ENCODE assay signal across 34 mouse cellular contexts in the genomic region with DNA sequence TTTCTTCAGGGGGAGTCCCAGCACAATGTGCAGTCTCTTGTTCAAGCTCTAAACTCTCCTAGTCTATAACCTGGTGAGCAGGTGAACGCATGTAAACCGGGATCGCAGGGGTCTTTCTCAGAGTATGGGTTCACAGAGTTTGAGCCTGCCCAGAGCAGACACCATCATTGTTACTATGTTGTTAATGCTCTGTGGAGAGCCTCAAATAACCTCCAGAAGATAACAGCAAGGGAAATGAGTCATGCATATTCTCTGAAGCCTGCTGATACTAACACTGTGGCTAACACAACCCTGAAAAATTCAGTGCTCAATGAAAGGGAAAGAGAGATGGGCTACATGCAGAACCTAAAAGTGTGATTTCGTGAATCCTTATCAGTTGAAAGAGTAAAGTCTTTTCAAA. TPM values are rescaled to one million over a fixed set of nuclear protein-coding genes. Genes with fewer than 3 reads are reported as not detected.
A peak's percentile ranks its signal among the peaks of the same experiment; 100 is the strongest.
DNase-seq lines count a peak whose midpoint lies in the region; ATAC-seq and TF ChIP-seq lines count a peak whose summit lies in the region.
"Had no signal": no experiment of that assay in that cellular context is flagged by ENCODE, and none has a peak within 500 bp of the region (broad histone marks: within the 10 kb centered on the region; RNA-seq: fewer than 3 reads in every experiment).

No protein-coding gene starts in this region.

- DNase-seq in heart, adult 2 months: no peak
- DNase-seq in liver (no peak), MEL-GATA-1-ER (ENCODE audit: extremely low read depth, low read depth) (peak; percentile 59)
- DNase-seq in lung, postnatal 10 days: no peak
- DNase-seq: adrenal gland, postnatal 14 days; cerebellum, adult 11-12 months; cerebellum, adult 9-11 months; gastrocnemius, postnatal 10 days; kidney, adult 11 months; kidney, postnatal 14 days; liver, postnatal 0 days; lung, postnatal 4 days; retina, postnatal 1 day; right cerebral cortex, postnatal 14 days; thymus, postnatal 4 days had no signal

- no peak overlapping the region for H3K27ac ChIP-seq in heart, embryonic 12.5 days (ENCODE audit: poor library complexity, severe bottlenecking)
- no peak overlapping the region for H3K27ac ChIP-seq in heart, adult 2 months
- H3K27ac ChIP-seq in liver, embryonic 12.5 days: no peak overlapping the region
- H3K27ac ChIP-seq: hindbrain, embryonic 10.5 days; hindbrain, embryonic 15.5 days; limb, embryonic 12.5 days; midbrain, embryonic 10.5 days; midbrain, embryonic 15.5 days; neural tube, embryonic 13.5 days had no signal

- ATAC-seq in heart, embryonic 12.5 days (ENCODE audit: insufficient number of reproducible peaks, low FRiP score): peak; percentile 74
- peak; percentile 44; the same call in 1 of the 2 replicates for ATAC-seq in liver, embryonic 12.5 days
- ATAC-seq in monocyte, adult 5-6 weeks (replicated peaks; ENCODE audit: insufficient number of reproducible peaks, low FRiP score, low TSS enrichment, poor library complexity, severe bottlenecking): no peak
- ATAC-seq: forebrain, embryonic 16.5 days; inflammation-experienced regulatory T-cells, adult 6 months; liver, postnatal 0 days; midbrain, embryonic 15.5 days had no signal

- TF ChIP-seq EP300 in heart, adult 2 months (IDR thresholded peaks at IDR 0.05; ENCODE audit: insufficient read depth, low read depth, low read length): no peak

- no peak overlapping the region for H3K4me2 ChIP-seq in heart, embryonic 12.5 days
- H3K4me2 ChIP-seq in liver, embryonic 12.5 days: no peak overlapping the region
- peak overlapping the region; percentile 12 for H3K4me2 ChIP-seq in myocyte (ENCODE audit: low read depth)
- H3K4me2 ChIP-seq: hindbrain, embryonic 15.5 days; limb, embryonic 12.5 days; liver, embryonic 11.5 days; midbrain, embryonic 15.5 days; neural tube, embryonic 13.5 days had no signal

- peaks cover 5% of the 10 kb centered on the region; the same call in 1 of the 2 replicates for H3K36me3 ChIP-seq in heart, embryonic 12.5 days
- H3K36me3 ChIP-seq in heart, adult 2 months (ENCODE audit: control insufficient read depth, insufficient read depth, low read length): no peaks in the 10 kb centered on the region
- H3K36me3 ChIP-seq in liver, embryonic 12.5 days: no peaks in the 10 kb centered on the region
- no peaks in the 10 kb centered on the region for H3K36me3 ChIP-seq in myocyte (ENCODE audit: control insufficient read depth, insufficient read depth)
- H3K36me3 ChIP-seq: hindbrain, embryonic 10.5 days; hindbrain, embryonic 15.5 days; limb, embryonic 12.5 days; midbrain, embryonic 10.5 days; midbrain, embryonic 15.5 days; neural tube, embryonic 13.5 days had no signal

- TF ChIP-seq CTCF in heart, adult 2 months (IDR thresholded peaks at IDR 0.05): no peak

- peaks cover 12% of the 10 kb centered on the region for H3K4me1 ChIP-seq in heart, embryonic 12.5 days (replicated peaks)
- H3K4me1 ChIP-seq in heart, adult 2 months (ENCODE audit: control insufficient read depth, insufficient read depth, low read length): peaks cover 2% of the 10 kb centered on the region
- H3K4me1 ChIP-seq in liver, embryonic 12.5 days: no peaks in the 10 kb centered on the region
- H3K4me1 ChIP-seq: hindbrain, embryonic 10.5 days; hindbrain, embryonic 15.5 days; limb, embryonic 12.5 days; midbrain, embryonic 10.5 days; midbrain, embryonic 15.5 days; neural tube, embryonic 13.5 days had no signal

- H3K79me2 ChIP-seq in heart, adult 2 months (replicated peaks; ENCODE audit: control insufficient read depth, insufficient read depth, low read length): no peaks in the 10 kb centered on the region
- H3K79me2 ChIP-seq in myocyte (ENCODE audit: control insufficient read depth, insufficient read depth): no peaks in the 10 kb centered on the region

- no peak overlapping the region for H3K4me3 ChIP-seq in heart, embryonic 12.5 days
- H3K4me3 ChIP-seq in heart, adult 2 months: no peak overlapping the region
- no peak overlapping the region for H3K4me3 ChIP-seq in liver, embryonic 12.5 days
- H3K4me3 ChIP-seq in myocyte: no peak overlapping the region
- H3K4me3 ChIP-seq: erythroblast, embryonic 14.5 days; hindbrain, embryonic 10.5 days; hindbrain, embryonic 15.5 days; limb, embryonic 12.5 days; midbrain, embryonic 10.5 days; midbrain, embryonic 15.5 days; neural tube, embryonic 13.5 days had no signal

- H3K27me3 ChIP-seq in heart, embryonic 12.5 days (replicated peaks): no peaks in the 10 kb centered on the region
- H3K27me3 ChIP-seq in heart, adult 2 months (ENCODE audit: control insufficient read depth, insufficient read depth, low read length): no peaks in the 10 kb centered on the region
- H3K27me3 ChIP-seq in liver, embryonic 12.5 days (replicated peaks): no peaks in the 10 kb centered on the region
- no peaks in the 10 kb centered on the region for H3K27me3 ChIP-seq in myocyte (ENCODE audit: control insufficient read depth, insufficient read depth, insufficient read length)
- H3K27me3 ChIP-seq: CH12.LX; hindbrain, embryonic 15.5 days; limb, embryonic 12.5 days; midbrain, embryonic 15.5 days; neural tube, embryonic 13.5 days had no signal

- no peak overlapping the region for H3ac ChIP-seq in myocyte (ENCODE audit: control insufficient read depth, insufficient read length)

- H3K9me3 ChIP-seq in heart, embryonic 12.5 days (replicated peaks): no peaks in the 10 kb centered on the region
- H3K9me3 ChIP-seq in liver, embryonic 12.5 days (replicated peaks): no peaks in the 10 kb centered on the region
- H3K9me3 ChIP-seq: hindbrain, embryonic 10.5 days; hindbrain, embryonic 15.5 days; limb, embryonic 12.5 days; midbrain, embryonic 10.5 days; midbrain, embryonic 15.5 days; neural tube, embryonic 13.5 days had no signal

- no peak overlapping the region for H3K9ac ChIP-seq in heart, embryonic 12.5 days
- H3K9ac ChIP-seq in heart, adult 2 months (ENCODE audit: low read depth, low read length): no peak overlapping the region
- H3K9ac ChIP-seq in liver, embryonic 12.5 days: no peak overlapping the region
- H3K9ac ChIP-seq: hindbrain, embryonic 15.5 days; limb, embryonic 12.5 days; liver, postnatal 0 days; midbrain, embryonic 15.5 days; neural tube, embryonic 13.5 days had no signal

- no peak for TF ChIP-seq POLR2A in heart, adult 2 months (IDR thresholded peaks at IDR 0.05; ENCODE audit: insufficient read depth, low read depth, low read length)
- no peak for TF ChIP-seq POLR2A in myocyte (IDR thresholded peaks at IDR 0.05; ENCODE audit: insufficient read length, low read depth)

- intact Hi-C loops in heart, adult 2 months (cut with DNase I): no loop called here

- WGBS in heart, embryonic 12.5 days: 50% methylated on average over 4 of the region's 4 CpGs
- 26% methylated on average over 4 of the region's 4 CpGs for WGBS in heart, adult 2 months
- 46% methylated on average over 4 of the region's 4 CpGs for WGBS in liver, embryonic 12.5 days (ENCODE audit: insufficient replicate concordance)

TF ChIP-seq in myocyte, 11 proteins besides CTCF, POLR2A, EP300 and RAD21:
- no peak for TF ChIP-seq MAX (IDR thresholded peaks at IDR 0.05; ENCODE audit: low read depth)
- no peak for TF ChIP-seq TCF3 (IDR thresholded peaks at IDR 0.05; ENCODE audit: insufficient read length, low read depth)
- no peak for TF ChIP-seq REST (IDR thresholded peaks at IDR 0.05; ENCODE audit: insufficient read depth, insufficient read length)
- TF ChIP-seq CEBPB (IDR thresholded peaks at IDR 0.05; ENCODE audit: insufficient read depth, poor library complexity, severe bottlenecking): no peak
- no peak for TF ChIP-seq E2F4 (IDR thresholded peaks at IDR 0.05; ENCODE audit: insufficient read depth)
- no peak for TF ChIP-seq MYOG (IDR thresholded peaks at IDR 0.05; ENCODE audit: control insufficient read depth in 1 of 3, insufficient read depth in 1 of 3, insufficient read length in 2 of 3, low read depth in 2 of 3)
- TF ChIP-seq USF1 (IDR thresholded peaks at IDR 0.05; ENCODE audit: low read depth): no peak
- TF ChIP-seq SRF (IDR thresholded peaks at IDR 0.05; ENCODE audit: control insufficient read depth, insufficient read length, low read depth): no peak
- no peak for TF ChIP-seq MYOD1 (IDR thresholded peaks at IDR 0.05; ENCODE audit: control insufficient read depth in 1 of 3, insufficient read length in 2 of 3, low read depth in 2 of 3)
- TF ChIP-seq TCF12 (IDR thresholded peaks at IDR 0.05; ENCODE audit: insufficient read depth, poor library complexity, severe bottlenecking): no peak
- TF ChIP-seq POLR2AphosphoS2 (IDR thresholded peaks at IDR 0.05; ENCODE audit: insufficient read length, low read depth): no peak

RNA-seq across cellular contexts. Expression of a gene that starts 37.8 kb away (rescaled TPM):
- 0.32 and 0.40 TPM in 2 replicates for polyA plus RNA-seq in heart, embryonic 12.5 days (2016; fragmentation: Nextera tagmentation; extraction: Ambion mirVana)
- 1 to 10 TPM; 1.3 to 1.5 TPM for total RNA-seq in heart, adult 2 months (2021)
- polyA plus RNA-seq in heart, adult 2 months (2012; rRNA removed): 2.4 and 4.9 TPM in 2 replicates
- polyA plus RNA-seq in liver, embryonic 12.5 days (2016; fragmentation: Nextera tagmentation; extraction: Ambion mirVana): 0.26 and 0.51 TPM in 2 replicates
- 0.53 TPM for polyA plus RNA-seq in myocyte (2012; fragmentation: generic; extraction: Trizol)
- 0.86 to 4.6 TPM (median 2.9 TPM) in 3 replicates for total RNA-seq in monocyte, adult 5-6 weeks (2017)
- total RNA-seq: ES-E14 had no signal
- polyA plus RNA-seq: erythroblast, embryonic 14.5 days; midbrain, embryonic 10.5 days had no signal

RNA-seq across cellular contexts. Expression of a gene that starts 37.9 kb away (rescaled TPM):
- polyA plus RNA-seq in heart, embryonic 12.5 days (2016; fragmentation: Nextera tagmentation; extraction: Ambion mirVana): 0.83 and 1.0 TPM in 2 replicates
- 1 to 10 TPM; 1.6 to 2.0 TPM for total RNA-seq in heart, adult 2 months (2021)
- polyA plus RNA-seq in heart, adult 2 months (2012; rRNA removed): 1.0 and 1.9 TPM in 2 replicates
- polyA plus RNA-seq in liver, embryonic 12.5 days (2016; fragmentation: Nextera tagmentation; extraction: Ambion mirVana): not detected in 2 replicates
- 0.02 TPM for polyA plus RNA-seq in myocyte (2012; fragmentation: generic; extraction: Trizol)
- total RNA-seq in monocyte, adult 5-6 weeks (2017): 0.78 to 1.8 TPM (median 1.7 TPM) in 3 replicates
- total RNA-seq: ES-E14 had no signal
- polyA plus RNA-seq: C2C12; erythroblast, embryonic 14.5 days; liver, embryonic 11.5 days; stomach, embryonic 14.5 days; testis, adult 2 months had no signal
